In genomic region chr4:141688505-141688904, GRCm38 (mm10) we compare ENCODE assay signal across 34 mouse cellular contexts. TPM values are rescaled to one million over a fixed set of nuclear protein-coding genes. Genes with fewer than 3 reads are reported as not detected.
"Had no signal": no experiment of that assay in that cellular context is flagged by ENCODE, and none has a peak within 500 bp of the region (broad histone marks: within the 10 kb centered on the region; RNA-seq: fewer than 3 reads in every experiment).

No protein-coding gene starts in this region.

- H3K4me3 ChIP-seq: heart, embryonic 10.5 days; heart, embryonic 12.5 days; hindbrain, embryonic 10.5 days; hindbrain, embryonic 12.5 days; intestine, embryonic 15.5 days; layer of hippocampus, adult 2 months; limb, embryonic 13.5 days; limb, embryonic 15.5 days had no signal

- ATAC-seq: hindbrain, embryonic 16.5 days; inflammation-experienced regulatory T-cells, adult 6 months; intestine, embryonic 15.5 days; intestine, postnatal 0 days had no signal

- DNase-seq: gastrocnemius, postnatal 14 days; gastrocnemius, postnatal 36 days; heart, adult 18-20 months; heart, postnatal 10 days; heart, postnatal 4 days; kidney, adult 18-20 months; kidney, adult 8-10 months; kidney, postnatal 10 days; kidney, postnatal 25 days; kidney, postnatal 4 days; left cerebral cortex, postnatal 4 days had no signal

- H3K27me3 ChIP-seq: heart, embryonic 12.5 days; hindbrain, embryonic 12.5 days; intestine, embryonic 15.5 days; limb, embryonic 13.5 days; limb, embryonic 15.5 days had no signal

- H3K9ac ChIP-seq: heart, embryonic 12.5 days; hindbrain, embryonic 12.5 days; hindbrain, embryonic 14.5 days; intestine, embryonic 15.5 days; limb, embryonic 13.5 days; limb, embryonic 15.5 days; liver, embryonic 14.5 days had no signal

- H3K27ac ChIP-seq: heart, embryonic 10.5 days; hindbrain, embryonic 10.5 days; hindbrain, embryonic 12.5 days; hindbrain, embryonic 14.5 days; intestine, embryonic 15.5 days; layer of hippocampus, adult 2 months; limb, embryonic 13.5 days; limb, embryonic 15.5 days; liver, embryonic 14.5 days had no signal

- H3K4me2 ChIP-seq: heart, embryonic 12.5 days; hindbrain, embryonic 12.5 days; hindbrain, embryonic 14.5 days; intestine, embryonic 15.5 days; limb, embryonic 13.5 days; limb, embryonic 15.5 days had no signal

- H3K4me1 ChIP-seq: hindbrain, embryonic 12.5 days; intestine, embryonic 15.5 days; limb, embryonic 13.5 days; limb, embryonic 15.5 days had no signal

- H3K9me3 ChIP-seq: heart, embryonic 10.5 days; heart, embryonic 12.5 days; hindbrain, embryonic 10.5 days; hindbrain, embryonic 12.5 days; intestine, embryonic 15.5 days; limb, embryonic 13.5 days; limb, embryonic 15.5 days had no signal

RNA-seq across cellular contexts. Expression of gene Rsc1a1, which starts 3.1 kb away (rescaled TPM):
- total RNA-seq: heart, postnatal 25 days; layer of hippocampus, adult 2 months; left cerebral cortex, adult 18-20 months had no signal
- polyA plus RNA-seq: heart, embryonic 16.5 days; hindbrain, embryonic 14.5 days; hindbrain, embryonic 16.5 days; inflammation-experienced regulatory T-cells, adult 6 months; intestine, embryonic 15.5 days; intestine, postnatal 0 days; kidney, embryonic 14.5 days; kidney, embryonic 16.5 days had no signal

RNA-seq across cellular contexts. Expression of gene Agmat, which starts 58.0 kb away (rescaled TPM):
- total RNA-seq: gastrocnemius, adult 18-20 months; gastrocnemius, adult 8-10 months; granulocyte monocyte progenitor cell, adult 5-6 weeks; layer of hippocampus, adult 2 months; layer of hippocampus, postnatal 10 days; layer of hippocampus, postnatal 25 days; left cerebral cortex, postnatal 4 days had no signal
- polyA plus RNA-seq: hindbrain, embryonic 10.5 days; hindbrain, embryonic 12.5 days; inflammation-experienced regulatory T-cells, adult 6 months; limb, embryonic 15.5 days had no signal
